Mouse (Mus musculus) spleen, postnatal 14 days (tissue): ENCODE data around the gene Sipa1l1.

ENCODE experiments used
- DNase-seq, 2 experiments: peaks; one replicate each; pipeline ENCODE4 v3.0.0; 2021 to 2022; ENCODE audit warnings: low spot score in 2 of 2

Gene Sipa1l1

DNA sequence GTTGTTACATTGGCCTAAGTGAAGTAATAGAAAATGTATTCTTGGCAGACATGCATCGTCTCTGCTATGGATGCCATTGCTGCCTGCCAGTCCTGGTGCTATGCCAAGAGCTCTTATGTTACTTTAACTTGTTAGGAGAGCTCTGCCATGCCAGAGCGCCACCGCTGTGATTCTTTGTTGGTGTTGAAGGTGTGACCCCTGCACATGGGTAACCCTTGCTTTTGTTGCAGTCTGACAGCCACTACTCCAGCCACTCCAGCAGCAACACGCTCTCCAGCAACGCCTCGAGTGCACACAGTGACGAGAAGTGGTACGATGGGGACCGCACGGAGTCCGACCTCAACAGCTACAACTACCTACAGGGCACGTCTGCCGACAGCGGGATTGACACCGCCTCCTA is 255.7 kb downstream of the Sipa1l1 start:
- DNase-seq, result no peak

DNA sequence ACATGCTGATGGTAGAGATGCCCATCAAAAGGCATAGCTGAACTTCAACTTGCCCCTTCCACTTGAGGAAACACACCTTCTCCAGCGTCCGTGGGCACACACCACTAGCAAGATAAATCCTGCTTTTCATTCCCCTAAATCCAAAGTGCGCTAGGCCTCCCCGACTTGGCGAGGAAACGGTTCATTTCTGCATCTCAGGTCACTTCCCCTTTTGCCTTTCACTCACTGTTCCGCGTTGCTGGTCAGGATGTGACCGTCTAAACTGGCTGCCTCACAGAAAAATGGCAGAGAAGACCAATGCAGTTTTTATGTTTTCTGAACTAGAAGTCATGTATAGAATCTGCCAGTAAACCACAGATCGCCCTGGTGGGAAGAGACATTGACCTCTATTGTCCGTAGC is 256.7 kb downstream of the Sipa1l1 start:
- no peak for DNase-seq

DNA sequence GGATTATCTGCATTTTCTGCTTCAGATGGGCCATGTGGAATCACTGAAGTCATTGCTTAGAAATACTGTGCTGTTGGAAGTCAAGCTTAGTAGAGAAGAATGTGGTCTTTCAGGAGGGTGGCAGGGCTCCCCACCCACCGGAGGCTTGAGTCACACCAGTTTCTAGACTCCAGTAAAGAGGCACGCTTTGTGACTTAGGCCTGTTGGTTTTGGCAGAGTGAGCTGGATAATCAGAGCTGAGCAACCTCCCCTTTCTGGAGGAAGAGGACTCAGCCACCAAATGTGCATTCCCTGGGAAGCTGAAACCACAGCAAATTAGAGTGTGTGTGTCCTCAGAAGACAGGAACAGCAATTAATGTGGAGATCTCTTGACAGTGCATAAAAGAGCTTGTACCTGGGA is 258.3 kb downstream of the Sipa1l1 start:
- no peak for DNase-seq

DNA sequence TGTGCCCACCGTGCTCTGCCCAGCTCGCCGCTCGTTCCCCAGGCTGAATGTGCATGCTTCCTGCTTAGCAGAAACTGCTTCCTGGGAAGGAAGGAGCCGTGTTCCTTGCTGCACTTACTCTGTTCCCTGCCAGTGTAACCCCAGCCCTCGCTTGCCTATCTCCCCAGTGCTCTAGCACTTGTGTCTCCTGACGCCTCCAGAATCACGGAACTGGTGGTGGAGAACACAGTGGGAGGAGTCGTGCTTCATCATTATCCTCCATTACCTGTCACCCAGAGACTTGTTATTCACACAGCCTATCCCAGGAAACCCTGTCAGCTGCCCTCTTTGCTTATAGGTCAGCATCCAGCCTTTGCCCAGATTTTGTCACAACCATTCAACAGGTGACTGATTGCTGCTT is 259.3 kb downstream of the Sipa1l1 start:
- DNase-seq, result no peak

DNA sequence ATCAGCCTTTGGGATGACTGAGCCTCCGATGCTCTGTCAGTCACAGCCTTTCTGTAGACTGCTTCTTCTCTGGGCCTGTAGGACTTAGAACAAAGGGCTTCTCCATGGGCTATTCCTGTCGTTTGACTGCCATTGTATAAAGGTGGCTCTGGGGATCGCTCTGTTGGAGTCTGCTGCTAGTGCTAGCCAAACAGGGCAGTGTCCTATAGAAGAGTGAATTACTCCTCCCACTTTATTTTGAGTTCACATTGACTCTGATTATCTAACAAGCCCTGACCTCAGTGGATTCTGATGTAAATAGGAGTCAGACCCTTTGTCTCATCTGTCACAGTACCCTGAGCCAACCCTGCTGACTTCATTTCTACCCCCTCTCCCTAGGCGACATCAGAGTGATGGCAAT is 264.2 kb downstream of the Sipa1l1 start:
- no peak for DNase-seq

DNA sequence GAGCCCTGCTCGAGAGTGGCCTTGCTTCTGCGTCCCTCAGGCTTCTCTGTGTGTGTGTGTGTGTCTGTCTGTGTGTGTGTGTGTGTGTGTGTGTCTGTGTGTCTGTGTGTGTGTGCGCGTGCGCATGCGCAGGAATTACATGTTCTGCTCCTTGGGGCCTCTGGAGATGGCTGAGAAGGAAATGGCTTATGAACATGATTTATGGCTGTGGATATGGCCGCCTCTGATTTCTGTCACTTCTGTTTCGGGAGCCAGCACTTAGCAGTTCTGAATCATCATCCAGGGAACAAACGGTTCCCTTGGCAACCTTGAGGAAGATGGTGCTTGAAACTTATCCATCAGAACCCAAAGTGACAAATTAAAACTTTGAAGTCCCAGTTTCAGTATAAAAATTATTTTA is 265.5 kb downstream of the Sipa1l1 start:
- no peak for DNase-seq

DNA sequence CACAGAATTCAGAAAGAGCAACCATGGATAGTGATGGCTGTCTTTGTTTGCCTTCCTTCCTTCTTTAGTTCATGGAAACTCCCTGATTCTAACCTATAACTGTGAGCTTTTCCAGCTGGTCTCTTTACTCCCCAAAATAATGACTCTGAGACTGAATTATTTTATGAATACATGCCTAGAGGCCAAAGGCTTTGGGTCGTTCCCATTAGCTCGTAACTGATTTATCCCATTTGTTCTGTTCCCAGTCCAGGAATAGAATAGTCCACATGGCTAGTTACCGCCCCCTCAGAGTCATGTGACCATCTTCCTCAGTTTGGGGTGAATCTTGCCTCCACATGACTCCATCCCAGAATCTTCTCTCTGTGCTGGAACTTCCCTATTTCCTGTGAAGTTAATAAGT is 272.4 kb downstream of the Sipa1l1 start:
- DNase-seq, result no peak

DNA sequence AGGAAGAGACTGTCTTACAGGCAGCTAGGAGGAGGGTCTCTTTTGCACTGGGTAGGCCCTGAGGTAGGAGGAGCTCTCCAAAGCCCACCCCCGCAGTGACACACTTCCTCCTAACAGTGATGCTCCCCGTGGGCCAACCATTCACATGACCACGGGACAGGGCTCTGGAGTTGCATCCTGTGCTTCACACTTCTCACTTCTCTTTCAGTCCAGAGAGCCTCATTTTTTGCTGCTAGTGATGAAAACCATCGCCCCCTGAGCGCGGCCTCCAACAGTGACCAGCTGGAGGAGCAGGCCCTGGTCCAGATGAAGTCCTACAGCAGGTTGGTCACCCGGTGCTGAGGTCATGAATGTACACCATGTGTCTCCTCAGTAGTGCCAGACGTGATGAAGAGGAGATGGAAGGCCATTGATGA is 277.5 kb downstream of the Sipa1l1 start:
- no peak for DNase-seq

DNA sequence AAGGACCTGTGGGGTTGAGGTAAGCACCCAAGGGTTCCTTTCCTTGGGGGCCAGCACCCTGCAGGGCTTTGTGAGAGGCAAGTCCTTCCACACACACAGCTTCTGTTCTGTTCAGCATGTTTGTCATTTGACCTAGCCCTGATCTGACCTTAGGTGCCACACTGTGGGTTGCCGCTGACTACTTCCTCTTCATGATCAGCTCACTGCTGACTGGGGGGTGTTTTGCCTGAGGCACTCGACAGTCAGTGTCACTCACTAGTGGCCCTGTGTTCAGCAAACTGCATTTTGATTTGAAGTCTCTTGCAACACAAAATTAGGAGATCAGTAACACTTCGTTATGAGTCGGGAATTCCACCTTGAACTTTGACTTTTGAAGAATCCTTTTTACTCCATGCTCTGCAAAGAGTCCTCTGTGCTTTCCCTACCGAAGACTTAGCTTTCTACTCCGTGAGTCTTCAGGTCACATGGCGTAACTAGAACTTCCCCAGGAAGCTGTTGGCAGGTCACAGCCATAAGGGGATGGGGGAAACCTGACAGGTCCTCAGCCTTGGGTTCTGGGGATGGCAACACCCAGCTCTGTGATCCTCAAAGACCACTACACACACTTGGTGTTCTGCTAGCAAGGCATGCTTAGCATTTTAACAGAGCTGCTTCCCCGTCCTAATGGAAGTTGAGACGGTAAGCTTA is 279.2 kb downstream of the Sipa1l1 start:
- no peak for DNase-seq

DNA sequence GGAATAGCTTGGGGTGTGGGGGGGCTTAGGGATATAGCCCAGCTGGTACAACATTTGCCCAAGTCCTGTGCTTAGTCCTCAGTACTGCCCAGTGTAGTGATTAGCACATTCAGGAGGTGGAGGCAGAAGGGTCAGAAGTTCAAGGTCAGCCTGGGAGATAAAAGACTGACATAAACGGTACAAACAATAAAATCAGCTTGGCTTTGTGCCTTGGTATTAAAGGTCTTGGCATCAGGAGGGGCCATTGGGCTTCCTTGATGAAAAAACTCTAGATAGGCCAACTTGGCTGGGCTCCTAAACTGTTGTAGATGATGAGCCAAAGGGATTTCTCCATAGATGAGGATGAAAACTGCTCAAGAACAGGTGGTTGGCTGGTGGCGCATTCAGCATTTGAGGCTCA is 283.3 kb downstream of the Sipa1l1 start:
- no peak for DNase-seq

DNA sequence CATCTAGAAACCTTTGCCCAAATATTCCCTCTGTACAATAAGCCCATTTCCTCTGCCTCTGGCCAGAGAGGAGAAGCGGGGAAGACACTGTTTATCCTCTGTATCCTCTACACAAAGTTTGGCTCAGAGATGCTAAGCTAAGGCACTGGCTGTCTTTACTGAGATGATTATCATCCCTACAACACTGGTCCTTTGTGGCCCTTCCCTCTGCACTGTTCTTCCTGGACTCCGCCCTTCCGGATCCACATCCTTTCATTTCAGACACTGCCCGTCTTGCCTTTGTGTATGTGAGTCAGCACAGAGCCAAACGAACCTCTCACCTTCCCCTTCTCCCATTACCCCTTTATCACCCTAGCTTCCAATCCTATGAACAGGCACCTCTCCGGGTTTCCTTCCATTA is 285.3 kb downstream of the Sipa1l1 start:
- no peak for DNase-seq

DNA sequence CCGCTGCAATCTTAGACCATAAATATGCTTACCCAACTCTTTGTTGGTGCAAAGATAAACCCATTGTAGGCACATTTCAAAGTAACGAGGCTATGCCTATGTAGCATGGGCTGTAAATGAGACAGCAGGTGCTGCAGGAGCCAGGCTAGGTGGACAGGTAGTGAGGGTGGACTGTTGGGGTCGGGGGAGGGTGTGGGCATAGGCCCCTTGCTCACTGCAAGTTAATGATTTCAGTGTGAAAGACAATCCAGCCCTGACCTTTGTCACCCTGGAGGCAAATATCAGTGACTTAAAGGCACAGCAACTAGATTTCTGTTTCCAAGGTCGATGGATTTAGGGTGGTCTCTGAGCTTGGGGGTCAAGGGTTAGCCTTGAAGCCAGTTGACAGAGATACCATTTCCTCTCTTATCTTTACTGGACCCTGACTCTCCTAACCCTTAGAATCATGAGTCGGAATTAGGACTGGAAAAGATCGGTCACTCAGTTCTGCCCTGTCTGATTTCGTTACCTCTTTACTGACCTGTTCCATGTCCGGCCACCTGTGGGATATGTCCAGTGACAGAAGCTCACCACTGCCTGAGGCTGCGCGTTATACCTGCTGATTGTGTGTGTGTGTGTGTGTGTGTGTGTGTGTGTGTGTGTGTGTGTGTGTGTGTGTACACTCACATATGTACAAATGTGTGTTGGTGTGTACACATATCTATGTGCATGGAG is 286.7 kb downstream of the Sipa1l1 start:
- DNase-seq, result no peak

DNA sequence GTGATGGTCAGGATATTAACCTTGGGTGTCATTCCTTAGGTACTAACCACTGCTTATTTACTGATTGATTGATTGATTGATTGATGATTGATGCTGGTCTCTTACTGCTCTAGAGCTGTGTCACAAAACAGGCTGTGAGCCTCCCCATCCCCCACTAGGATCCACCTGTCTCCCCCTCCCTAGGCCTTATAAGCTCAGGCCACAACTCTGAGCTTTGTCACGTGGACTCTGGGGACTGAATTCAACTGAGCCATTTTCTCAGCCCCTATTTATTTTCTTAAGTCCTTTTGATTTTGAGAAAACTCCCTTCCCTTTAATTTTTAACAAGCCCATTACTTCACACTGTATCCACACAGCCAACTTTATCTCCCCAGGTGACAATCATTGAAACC is 287.3 kb downstream of the Sipa1l1 start:
- no peak for DNase-seq

DNA sequence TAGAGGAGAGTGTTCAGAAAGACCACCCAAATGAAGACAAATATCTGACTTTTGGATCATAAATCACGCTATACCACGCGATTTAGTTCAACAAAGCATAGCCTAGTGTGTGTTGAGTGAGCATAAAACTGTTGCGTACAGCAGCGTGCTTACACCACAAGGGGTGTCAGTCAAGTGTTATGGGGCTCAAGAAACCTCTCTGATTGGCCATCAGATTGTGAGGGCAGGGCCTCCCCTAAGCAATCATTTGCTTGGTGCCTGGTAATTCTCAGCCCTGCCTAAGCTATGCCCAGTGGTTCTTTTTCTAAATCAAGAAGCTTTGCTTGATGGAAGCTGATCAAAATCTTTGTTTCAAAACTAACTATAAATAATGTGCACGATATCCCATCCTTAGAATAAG is 288.5 kb downstream of the Sipa1l1 start:
- no peak for DNase-seq

DNA sequence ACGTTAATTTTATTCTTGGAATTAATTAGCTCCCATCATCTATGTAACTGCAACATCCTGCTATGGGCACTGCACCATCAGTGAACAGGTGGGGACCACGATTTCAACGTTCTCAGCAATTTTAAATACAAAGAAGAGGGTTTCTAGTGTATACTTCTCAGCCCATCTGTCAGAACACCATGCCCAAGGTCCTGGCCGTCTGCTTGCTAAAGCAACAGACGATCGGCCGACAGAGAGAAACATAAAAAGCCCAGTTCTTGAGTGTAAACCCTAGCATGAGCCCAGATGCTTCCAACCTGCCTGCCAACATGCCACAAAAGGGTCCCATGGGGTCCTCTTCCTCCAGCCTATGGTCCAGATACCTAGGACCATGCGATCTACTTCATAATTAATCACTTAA is 288.9 kb downstream of the Sipa1l1 start:
- DNase-seq, result no peak

DNA sequence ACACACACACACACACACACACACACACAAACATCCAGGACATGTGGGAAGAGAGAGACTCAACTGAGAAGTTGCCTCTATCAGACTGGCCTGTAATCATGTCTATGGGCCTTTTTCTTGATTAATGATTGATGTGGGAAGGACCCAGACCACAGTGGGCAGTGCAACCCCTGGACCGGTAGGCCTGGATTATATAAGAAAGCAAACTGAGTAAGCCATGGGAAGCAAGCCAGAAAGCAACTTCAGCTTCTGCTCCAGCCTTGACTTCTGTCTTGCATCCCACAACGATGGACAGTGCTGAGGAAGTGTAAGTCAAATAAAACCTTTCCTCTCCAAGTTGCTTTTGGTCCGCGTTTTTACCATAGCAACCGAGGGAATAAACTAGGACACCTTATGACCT is 298.1 kb downstream of the Sipa1l1 start:
- DNase-seq, result no peak

DNA sequence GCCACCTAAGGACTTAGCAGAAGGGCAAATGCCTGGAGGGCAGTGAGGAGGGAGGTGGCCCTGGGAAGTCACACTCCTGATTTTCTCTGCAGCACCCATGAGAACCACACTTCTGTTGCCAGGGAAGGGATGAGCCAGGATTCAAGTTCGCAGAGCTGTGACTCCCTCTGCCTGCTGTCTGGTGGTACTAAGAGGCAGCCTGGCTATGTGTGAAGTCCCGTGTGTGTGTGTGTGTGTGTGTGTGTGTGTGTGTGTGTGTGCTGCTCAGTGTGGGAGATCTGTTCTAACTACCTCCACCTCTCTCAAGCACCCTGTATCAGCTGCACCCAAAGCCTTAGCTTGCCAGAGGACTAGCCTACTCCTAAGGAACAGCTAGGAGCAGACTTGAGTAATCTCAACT is 298.5 kb downstream of the Sipa1l1 start:
- no peak for DNase-seq

DNA sequence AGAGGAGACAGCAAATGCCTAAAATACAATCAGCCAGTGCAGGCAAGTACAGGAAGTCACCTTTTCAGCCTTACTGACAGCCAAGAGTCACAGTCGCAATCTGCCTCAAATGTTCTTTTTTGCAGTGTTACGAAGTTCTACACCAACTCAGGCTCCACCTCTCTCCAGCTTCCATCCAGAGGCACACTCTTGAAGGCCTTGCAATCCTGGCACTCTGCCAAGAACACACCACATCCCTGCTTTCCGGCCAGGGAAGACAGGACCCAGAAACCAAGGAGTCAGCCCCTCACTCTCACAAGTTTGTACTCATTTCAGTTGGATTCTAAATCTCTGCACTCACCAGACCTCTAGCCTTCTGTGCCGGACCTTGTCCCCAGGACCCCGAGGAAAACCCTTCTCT is 299.3 kb downstream of the Sipa1l1 start:
- no peak for DNase-seq

DNA sequence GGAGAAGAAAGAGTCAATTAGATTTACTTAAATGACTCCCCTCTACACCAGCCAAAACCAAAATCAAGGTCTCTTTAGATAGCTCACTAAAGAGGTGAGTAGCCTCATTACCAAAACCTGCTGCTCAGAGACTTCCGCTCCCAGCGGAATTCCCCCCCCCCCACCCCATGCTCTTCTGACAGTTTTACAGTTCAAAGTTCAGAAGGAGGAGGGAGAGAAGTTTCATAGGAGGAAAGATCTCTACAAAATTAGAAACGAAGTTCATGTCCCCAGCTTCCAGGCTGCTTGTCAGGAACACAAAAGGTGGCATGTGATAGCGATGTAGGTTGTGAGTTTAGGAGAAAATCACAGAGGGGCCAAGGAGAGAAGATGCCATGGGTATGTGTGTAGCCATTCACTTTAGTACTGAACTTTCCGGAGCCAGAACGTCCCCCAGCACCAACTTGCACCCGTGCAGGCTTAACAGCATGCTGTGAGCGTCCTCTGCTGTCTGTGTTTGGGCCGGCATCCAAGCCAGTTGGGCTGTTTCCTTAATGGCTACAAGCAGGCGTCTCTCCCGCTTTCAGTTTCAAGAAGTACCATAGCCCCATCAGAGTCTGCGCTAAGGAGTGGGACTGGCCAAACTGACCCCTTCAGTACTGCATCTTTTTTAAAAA is 300.7 kb downstream of the Sipa1l1 start:
- DNase-seq, result peak; percentile 55 to 74

DNA sequence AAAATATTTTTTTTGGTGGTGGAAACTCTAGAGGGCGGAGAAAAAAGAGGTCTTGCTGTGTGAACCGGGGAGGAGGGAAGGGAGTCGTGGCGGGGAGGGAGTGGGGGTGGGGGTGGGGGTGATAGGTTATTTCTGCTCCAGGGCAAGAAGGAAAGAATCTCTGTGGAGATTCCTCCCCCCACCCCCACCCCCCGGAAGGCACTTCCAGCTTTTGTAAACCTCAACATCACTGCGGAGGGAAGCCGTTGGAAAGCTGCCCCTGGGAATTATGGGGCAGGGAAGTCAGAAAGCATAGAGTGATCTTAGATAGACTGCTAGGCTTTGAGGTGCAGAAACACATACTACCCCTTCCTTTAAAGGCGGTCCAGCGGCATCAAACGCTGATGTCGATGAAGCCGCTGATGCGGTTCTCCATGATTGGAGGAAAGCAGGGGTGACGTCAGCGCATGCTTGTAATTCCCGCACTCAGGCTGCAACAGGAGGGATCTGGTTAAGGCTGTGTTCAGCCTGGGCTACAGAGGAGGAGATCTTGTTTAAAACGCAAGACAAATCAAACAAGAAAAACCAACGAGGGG is 301.3 kb downstream of the Sipa1l1 start:
- no peak for DNase-seq

DNA sequence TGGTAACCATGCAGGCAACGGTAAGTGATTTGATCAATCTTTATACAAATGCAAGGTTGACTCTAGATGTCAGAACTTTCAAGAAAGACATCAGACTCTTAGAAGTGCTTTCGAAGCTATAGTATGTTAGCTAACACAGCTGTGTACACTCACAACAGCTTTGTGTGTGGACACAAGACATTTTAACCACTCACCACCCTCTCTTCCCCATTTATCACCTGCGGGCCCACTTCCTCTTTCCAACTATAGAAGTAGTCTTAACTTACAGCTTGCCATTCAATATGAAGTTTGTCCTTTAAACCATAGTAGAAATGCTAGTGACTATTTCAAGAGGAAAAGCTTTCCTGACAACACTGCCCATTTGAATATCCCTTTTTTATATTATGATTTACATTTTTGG is 303.7 kb downstream of the Sipa1l1 start:
- no peak for DNase-seq

DNA sequence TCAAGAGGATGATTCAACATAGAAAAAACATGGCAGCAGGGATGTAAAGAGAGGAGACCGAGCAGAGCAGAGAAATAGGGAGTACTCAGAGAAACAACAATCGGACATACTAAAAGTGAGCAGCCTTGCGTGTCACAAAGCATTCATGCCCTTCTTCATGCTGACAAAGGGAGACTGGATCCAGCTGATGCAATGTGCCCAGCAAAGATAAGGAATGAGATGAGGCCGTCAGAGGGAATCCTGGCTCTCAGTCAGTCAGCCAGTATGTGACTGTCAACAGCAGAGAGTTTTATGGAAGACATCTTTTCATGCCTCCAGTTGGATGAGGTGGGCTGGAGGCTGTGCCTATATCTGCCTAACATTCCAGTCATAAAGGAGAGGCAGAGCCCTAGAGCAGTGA is 304.1 kb downstream of the Sipa1l1 start:
- DNase-seq, result no peak

DNA sequence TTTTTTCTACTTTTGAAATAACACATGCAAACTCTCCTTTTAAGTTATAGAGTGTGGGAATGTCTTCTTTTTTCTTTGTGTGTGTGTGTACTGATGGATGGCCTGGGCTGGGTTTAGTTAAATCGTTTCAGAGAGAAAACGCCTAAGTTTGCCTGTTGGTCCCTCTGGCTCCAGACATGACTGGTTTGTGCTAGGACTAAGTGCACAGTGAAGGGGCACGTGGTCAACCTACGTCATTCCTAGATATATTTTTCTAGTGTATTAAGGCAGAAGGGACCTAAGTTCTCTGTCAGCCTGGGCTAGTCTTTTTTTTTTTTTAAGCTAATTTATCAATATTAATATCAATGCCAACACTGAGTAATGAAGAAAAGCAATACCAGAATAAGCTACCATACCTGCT is 305.3 kb downstream of the Sipa1l1 start:
- DNase-seq, result no peak
